Mouse (Mus musculus): ENCODE data around the gene Dsn1. TPM values are rescaled to one million over a fixed set of nuclear protein-coding genes. Genes with fewer than 3 reads are reported as not detected.
A peak's percentile ranks its signal among the peaks of the same experiment; 100 is the strongest.

Dsn1 gene
- polyA plus RNA-seq, 1 experiment from 2014 or later, result 36.5 TPM

DNA sequence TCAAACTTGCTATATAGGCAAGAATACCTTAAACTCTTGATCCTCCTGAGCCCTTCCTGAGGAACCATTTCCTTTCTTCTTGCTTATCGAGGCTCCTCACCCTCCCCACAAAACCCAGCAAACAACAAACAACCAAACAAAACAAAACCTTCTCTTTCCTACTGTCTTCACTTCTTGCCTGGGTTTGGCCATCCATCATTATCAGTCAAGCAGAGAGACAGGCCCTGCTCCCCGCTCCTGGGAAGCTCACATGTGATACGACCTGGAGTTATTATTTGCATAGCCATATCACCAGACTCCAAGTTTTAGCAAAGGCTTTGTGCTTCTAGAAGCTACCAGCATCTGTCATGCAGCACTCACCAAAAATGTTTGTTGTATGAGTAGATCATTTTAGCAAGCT, 19.6 kb downstream of the Dsn1 start:
- 62% methylated on average over 3 of the region's 3 CpGs for WGBS
- peaks cover 8% of the 10 kb centered on the region for H3K4me1 ChIP-seq
- H3K27me3 ChIP-seq, result no peaks in the 10 kb centered on the region
- no peak overlapping the region for H3K9ac ChIP-seq
- no peak for ATAC-seq (ENCODE audit: low FRiP score)
- H3K4me3 ChIP-seq, result no peak overlapping the region
- no peak overlapping the region for H3K27ac ChIP-seq
- H3K36me3 ChIP-seq, result no peaks in the 10 kb centered on the region
- no peaks in the 10 kb centered on the region for H3K9me3 ChIP-seq (replicated peaks)
- H3K4me2 ChIP-seq (replicated peaks), result no peak overlapping the region

GRCm38 (mm10) chr2:156982864-156983263, 24.1 kb downstream of the Dsn1 start:
- H3K36me3 ChIP-seq, result no peaks in the 10 kb centered on the region
- H3K27ac ChIP-seq, result no peak overlapping the region
- no peak for ATAC-seq (ENCODE audit: low FRiP score)
- H3K27me3 ChIP-seq, result no peaks in the 10 kb centered on the region
- 81% methylated on average over 2 of the region's 2 CpGs for WGBS
- H3K4me2 ChIP-seq (replicated peaks), result no peak overlapping the region
- no peaks in the 10 kb centered on the region for H3K9me3 ChIP-seq (replicated peaks)
- H3K4me1 ChIP-seq, result no peaks in the 10 kb centered on the region
- no peak overlapping the region for H3K9ac ChIP-seq
- H3K4me3 ChIP-seq, result no peak overlapping the region

- no peak overlapping the region for H3K4me3 ChIP-seq
- H3K9me3 ChIP-seq (replicated peaks), result no peaks in the 10 kb centered on the region
- no peak overlapping the region for H3K9ac ChIP-seq
- ATAC-seq (ENCODE audit: low FRiP score), result no peak
- H3K27me3 ChIP-seq, result no peaks in the 10 kb centered on the region
- 88% methylated on average over 4 of the region's 4 CpGs for WGBS
- H3K36me3 ChIP-seq, result no peaks in the 10 kb centered on the region
- no peak overlapping the region for H3K4me2 ChIP-seq (replicated peaks)
- H3K4me1 ChIP-seq, result no peaks in the 10 kb centered on the region
- H3K27ac ChIP-seq, result no peak overlapping the region
Observed at GRCm38 (mm10) chr2:156981291-156981690, 25.7 kb downstream of the Dsn1 start.

DNA sequence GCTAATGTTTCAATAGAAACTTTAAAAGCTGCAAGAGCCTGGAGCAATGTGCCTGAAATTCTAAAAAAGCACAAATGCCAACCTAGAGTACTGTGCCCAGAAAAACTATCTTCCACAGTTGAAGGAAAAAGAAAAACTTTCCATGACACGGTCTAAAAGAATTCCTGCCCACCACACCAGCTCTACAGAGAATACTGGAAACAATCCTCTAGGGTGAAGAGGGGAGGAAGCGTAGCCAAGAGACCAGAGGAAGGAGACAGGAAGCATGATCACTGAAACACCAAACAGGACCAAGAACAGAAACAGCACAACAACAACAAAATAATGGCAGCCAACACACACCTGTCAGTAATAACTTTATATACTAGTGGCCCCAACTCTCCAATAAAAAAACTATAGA, 26.9 kb downstream of the Dsn1 start:
- Histone ChIP-seq H3K27me3 (no peaks in the 10 kb centered on the region), H3K4me1 (no peaks in the 10 kb centered on the region), H3K9ac (no peak overlapping the region), H3K36me3 (no peaks in the 10 kb centered on the region), H3K9me3 (replicated peaks) (no peaks in the 10 kb centered on the region), H3K27ac (no peak overlapping the region), H3K4me3 (no peak overlapping the region), H3K4me2 (replicated peaks) (no peak overlapping the region)
- WGBS, result 82% methylated on average over 2 of the region's 2 CpGs
- ATAC-seq (ENCODE audit: low FRiP score), result no peak

DNA sequence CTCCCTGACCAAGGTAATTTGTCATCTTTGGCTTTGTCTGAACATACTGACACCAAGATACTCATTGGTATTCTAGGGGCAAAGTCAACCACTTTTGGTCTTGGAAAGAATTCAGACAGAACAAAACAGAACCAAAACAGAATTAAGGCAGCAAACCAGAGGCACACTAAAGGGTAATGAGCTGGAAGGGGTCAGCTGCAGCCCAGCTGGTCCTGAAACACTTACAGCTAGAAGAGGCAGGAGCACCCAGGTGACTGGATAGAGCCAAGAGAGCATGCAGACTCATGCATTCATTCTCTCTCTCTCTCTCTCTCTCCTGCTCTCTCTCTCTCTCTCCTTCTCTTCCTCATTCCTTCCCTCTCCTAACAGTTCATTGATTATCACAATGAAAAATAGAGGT, 30.2 kb downstream of the Dsn1 start:
- Histone ChIP-seq H3K27me3 (no peaks in the 10 kb centered on the region), H3K4me2 (replicated peaks) (no peak overlapping the region), H3K9ac (no peak overlapping the region), H3K4me1 (no peaks in the 10 kb centered on the region), H3K27ac (peak overlapping the region; percentile 44; the same call in 1 of the 2 replicates), H3K9me3 (replicated peaks) (no peaks in the 10 kb centered on the region), H3K36me3 (no peaks in the 10 kb centered on the region), H3K4me3 (no peak overlapping the region)
- ATAC-seq (ENCODE audit: low FRiP score), result peak; percentile 56; the same call in 1 of the 2 replicates

- H3K4me1 ChIP-seq, result peaks cover 3% of the 10 kb centered on the region; the same call in 1 of the 2 replicates
- no peaks in the 10 kb centered on the region for H3K9me3 ChIP-seq (replicated peaks)
- 74% methylated on average over 2 of the region's 2 CpGs for WGBS
- H3K9ac ChIP-seq, result no peak overlapping the region
- no peak for ATAC-seq (ENCODE audit: low FRiP score)
- H3K4me2 ChIP-seq (replicated peaks), result no peak overlapping the region
- no peaks in the 10 kb centered on the region for H3K27me3 ChIP-seq
- no peak overlapping the region for H3K27ac ChIP-seq
- no peak overlapping the region for H3K4me3 ChIP-seq
- no peaks in the 10 kb centered on the region for H3K36me3 ChIP-seq
Observed at GRCm38 (mm10) chr2:156974967-156975366, 32.0 kb downstream of the Dsn1 start.

- no peaks in the 10 kb centered on the region for H3K36me3 ChIP-seq
- no peak overlapping the region for H3K4me2 ChIP-seq (replicated peaks)
- H3K27me3 ChIP-seq, result no peaks in the 10 kb centered on the region
- ATAC-seq (ENCODE audit: low FRiP score), result no peak
- H3K4me1 ChIP-seq, result peaks cover 3% of the 10 kb centered on the region; the same call in 1 of the 2 replicates
- H3K27ac ChIP-seq, result no peak overlapping the region
- no peak overlapping the region for H3K9ac ChIP-seq
- 91% methylated on average over 5 of the region's 5 CpGs for WGBS
- H3K4me3 ChIP-seq, result no peak overlapping the region
- no peaks in the 10 kb centered on the region for H3K9me3 ChIP-seq (replicated peaks)
Observed at GRCm38 (mm10) chr2:156973316-156974100, 33.4 kb downstream of the Dsn1 start.

GRCm38 (mm10) chr2:156970253-156970652, 36.7 kb downstream of the Dsn1 start:
- H3K27ac ChIP-seq, result no peak overlapping the region
- WGBS, result 80% methylated on average over 7 of the region's 7 CpGs

GRCm38 (mm10) chr2:156968501-156968900, 38.5 kb downstream of the Dsn1 start:
- no peak for ATAC-seq (ENCODE audit: low FRiP score)
- H3K9me3 ChIP-seq (replicated peaks), result no peaks in the 10 kb centered on the region
- WGBS, result 86% methylated on average over 4 of the region's 4 CpGs
- no peaks in the 10 kb centered on the region for H3K36me3 ChIP-seq
- H3K27ac ChIP-seq, result no peak overlapping the region
- no peaks in the 10 kb centered on the region for H3K27me3 ChIP-seq
- H3K4me3 ChIP-seq, result no peak overlapping the region
- peaks cover 3% of the 10 kb centered on the region; the same call in 1 of the 2 replicates for H3K4me1 ChIP-seq
- H3K4me2 ChIP-seq (replicated peaks), result no peak overlapping the region
- no peak overlapping the region for H3K9ac ChIP-seq

More at GRCm38 (mm10) chr2:156970253-156970652, 36.7 kb downstream of the Dsn1 start:
- Histone ChIP-seq H3K9ac (no peak overlapping the region), H3K36me3 (no peaks in the 10 kb centered on the region), H3K4me1 (peaks cover 3% of the 10 kb centered on the region; the same call in 1 of the 2 replicates), H3K9me3 (replicated peaks) (no peaks in the 10 kb centered on the region), H3K27me3 (no peaks in the 10 kb centered on the region), H3K4me2 (replicated peaks) (no peak overlapping the region), H3K4me3 (no peak overlapping the region)
- ATAC-seq (ENCODE audit: low FRiP score), result no peak

DNA sequence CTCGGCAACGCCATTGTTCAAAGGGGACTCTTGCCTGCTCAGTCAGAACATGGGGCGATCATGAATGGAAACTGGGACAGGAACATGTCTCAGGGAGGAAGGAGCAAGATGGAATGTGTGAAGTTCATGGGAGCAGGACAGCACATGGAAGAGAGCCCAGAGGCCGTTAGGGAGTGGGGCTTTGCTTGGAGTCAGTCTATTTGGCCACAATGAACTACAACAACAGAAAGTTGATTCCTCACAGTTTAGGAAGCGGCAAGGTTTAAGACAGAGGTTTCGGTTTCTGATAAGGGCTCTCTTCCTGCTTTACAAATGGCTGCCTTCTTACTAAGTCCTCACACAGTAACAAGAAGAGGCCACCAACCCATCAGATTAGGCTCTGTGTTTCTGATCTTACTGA, 39.6 kb downstream of the Dsn1 start:
- Histone ChIP-seq H3K27me3 (no peaks in the 10 kb centered on the region), H3K9ac (no peak overlapping the region), H3K4me1 (peaks cover 3% of the 10 kb centered on the region; the same call in 1 of the 2 replicates), H3K36me3 (no peaks in the 10 kb centered on the region), H3K27ac (no peak overlapping the region), H3K9me3 (replicated peaks) (no peaks in the 10 kb centered on the region), H3K4me2 (replicated peaks) (no peak overlapping the region), H3K4me3 (no peak overlapping the region)
- whole genome bisulfite sequencing, result 78% methylated on average over 6 of the region's 6 CpGs
- no peak for ATAC-seq (ENCODE audit: low FRiP score)

- no peak overlapping the region for H3K4me3 ChIP-seq
- no peak for ATAC-seq (ENCODE audit: low FRiP score)
- no peaks in the 10 kb centered on the region for H3K27me3 ChIP-seq
- H3K9me3 ChIP-seq (replicated peaks), result no peaks in the 10 kb centered on the region
- no peak overlapping the region for H3K27ac ChIP-seq
- no peaks in the 10 kb centered on the region for H3K36me3 ChIP-seq
- H3K4me1 ChIP-seq, result no peaks in the 10 kb centered on the region
- H3K4me2 ChIP-seq (replicated peaks), result no peak overlapping the region
- no peak overlapping the region for H3K9ac ChIP-seq
- 92% methylated on average over 7 of the region's 7 CpGs for WGBS
Observed at GRCm38 (mm10) chr2:156963891-156964290, 43.1 kb downstream of the Dsn1 start.

DNA sequence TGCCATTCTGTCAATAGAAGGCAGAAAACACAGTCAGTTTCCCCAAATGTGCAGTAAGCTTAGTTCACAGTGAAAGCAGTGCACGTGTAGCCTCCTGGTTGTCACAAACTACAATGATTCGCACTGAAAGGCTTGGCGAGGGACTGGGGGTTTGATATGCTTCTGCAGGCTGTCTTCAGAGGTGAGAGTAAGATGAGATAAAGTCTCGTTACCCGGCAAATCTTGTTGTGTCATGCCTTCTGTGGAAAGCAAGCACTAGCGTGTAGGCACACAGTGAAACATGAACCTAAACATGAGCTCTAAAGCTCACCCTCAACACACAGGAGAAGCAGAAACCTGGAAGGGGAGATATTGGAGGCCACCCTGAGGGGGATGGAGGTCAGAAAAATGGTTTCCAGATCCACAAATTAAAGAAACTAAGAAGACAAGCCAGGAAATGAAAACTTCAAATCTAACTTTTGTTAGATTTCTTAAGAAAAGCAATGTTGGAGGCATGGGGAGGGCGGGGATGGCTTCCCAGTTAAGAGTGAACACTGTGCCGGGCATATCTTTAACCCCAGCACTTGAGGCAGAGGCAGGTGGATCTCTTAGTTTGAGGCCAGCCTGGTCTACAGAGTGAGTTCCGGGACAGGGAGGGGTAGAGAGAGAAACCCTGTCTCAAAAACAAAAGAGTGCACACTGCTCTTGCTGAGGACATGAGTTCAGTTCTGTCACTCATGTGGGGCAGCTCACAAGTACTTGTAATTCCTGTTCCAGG, 48.3 kb downstream of the Dsn1 start:
- Histone ChIP-seq H3K27me3 (no peaks in the 10 kb centered on the region), H3K4me3 (no peak overlapping the region), H3K36me3 (0 out of 2 replicates have a peak, but pooled peaks cover 5% of the 10 kb centered on the region), H3K27ac (no peak overlapping the region), H3K9ac (no peak overlapping the region), H3K9me3 (replicated peaks) (no peaks in the 10 kb centered on the region), H3K4me2 (replicated peaks) (no peak overlapping the region), H3K4me1 (no peaks in the 10 kb centered on the region)
- 90% methylated on average over 9 of the region's 9 CpGs for WGBS
- ATAC-seq (ENCODE audit: low FRiP score), result no peak

Measured in hindbrain, embryonic 12.5 days (tissue).